Mouse (Mus musculus) heart, postnatal 0 days (tissue): ENCODE results near the gene Msh4.

Experiments used
- CTCF ChIP-seq: IDR thresholded peaks from 2 replicates; pipeline ENCODE4 v1.5.1; 2016; ENCODE audit warnings: antibody characterized with exemption, control low read depth, low read depth
- EP300 ChIP-seq: IDR thresholded peaks from 2 replicates; pipeline ENCODE4 v1.6.1; 2016; ENCODE audit warnings: antibody characterized with exemption, low read depth

DNA sequence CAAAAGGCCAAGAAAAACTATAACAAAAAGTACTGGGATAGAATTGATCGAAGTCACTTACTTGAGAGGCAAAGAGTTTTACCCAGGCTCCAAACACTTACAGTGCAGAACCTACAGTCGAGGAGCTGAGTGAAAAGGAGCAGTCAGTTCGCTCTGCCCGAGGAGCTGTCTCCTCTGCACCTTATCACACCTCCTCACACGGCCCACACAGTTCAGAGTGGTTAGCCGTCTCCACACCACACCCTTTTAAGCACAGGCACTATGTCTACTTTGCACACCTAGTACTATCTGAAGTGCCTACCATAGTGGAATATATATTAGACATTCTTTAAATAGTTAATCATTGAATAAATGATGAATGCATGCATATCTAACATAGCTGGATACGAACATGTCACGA is 53.7 kb downstream of the Msh4 start:
- TF ChIP-seq EP300 (no peak), CTCF (no peak)
